Mouse (Mus musculus) limb, embryonic 13.5 days (tissue): Measurements from ENCODE around the gene Zfp626. TPM values are rescaled to one million over a fixed set of nuclear protein-coding genes. Genes with fewer than 3 reads are reported as not detected.

Experiments
- polyA plus RNA-seq: library from polyadenylated mRNA; unstranded; fragments of >200 nt; fragmentation: Nextera tagmentation; extraction: Ambion mirVana; gene quantifications from 2 replicates; pipeline ENCODE4 v1.2.1, GENCODE M21; 2015

The Zfp626 gene
- polyA plus RNA-seq, 1 experiment from 2014 or later: 2.7 TPM

Other genes starting within 250 kb of the Zfp626 start
- gene Akt2, start 215.6 kb upstream of the Zfp626 start, polyA plus RNA-seq: 114 and 117 TPM in 2 replicates
- 0.10 TPM in 1 of 2 replicates, not detected in the other for gene Ttc9b, start 153.3 kb upstream of the Zfp626 start, polyA plus RNA-seq
- 8.2 and 8.8 TPM in 2 replicates for gene Map3k10, start 132.6 kb upstream of the Zfp626 start, polyA plus RNA-seq
- gene Zfp607b, start 117.9 kb upstream of the Zfp626 start, polyA plus RNA-seq: 4.9 and 6.3 TPM in 2 replicates
- gene Zfp60, start 75.8 kb upstream of the Zfp626 start, polyA plus RNA-seq: 47.5 TPM in 2 replicates
- 9.1 and 10.2 TPM in 2 replicates for gene Zfp59, start 31.4 kb downstream of the Zfp626 start, polyA plus RNA-seq
- gene Zfp607a, start 50.3 kb downstream of the Zfp626 start, polyA plus RNA-seq: 3.4 and 3.6 TPM in 2 replicates
- 10.0 and 12.0 TPM in 2 replicates for gene Zfp974, start 122.3 kb downstream of the Zfp626 start, polyA plus RNA-seq
- 23.8 and 24.2 TPM in 2 replicates for gene Zfp780b, start 172.0 kb downstream of the Zfp626 start, polyA plus RNA-seq
- gene Zfp850, start 206.9 kb downstream of the Zfp626 start, polyA plus RNA-seq: 4.9 and 5.2 TPM in 2 replicates
- 340 and 343 TPM in 2 replicates for gene Psmc4, start 242.9 kb downstream of the Zfp626 start, polyA plus RNA-seq